Mouse (Mus musculus) cerebellum, adult 11 months (tissue): Measurements from ENCODE around the gene 3110021N24Rik.

Experiments
- DNase-seq: peaks from one replicate; pipeline ENCODE4 v3.0.0; 2022

Gene 3110021N24Rik

GRCm38 (mm10) chr4:108798083-108798830 lies 78.8 kb downstream of the 3110021N24Rik start:
- DNase-seq = peak; percentile 50

- no peak for DNase-seq
These were observed 84.1 kb downstream of the 3110021N24Rik start for GRCm38 (mm10) chr4:108803535-108803934.

- no peak for DNase-seq
These were observed 91.7 kb downstream of the 3110021N24Rik start for GRCm38 (mm10) chr4:108811142-108811541.

GRCm38 (mm10) chr4:108811550-108811949 lies 92.1 kb downstream of the 3110021N24Rik start:
- DNase-seq = no peak

GRCm38 (mm10) chr4:108825677-108826076 lies 106.2 kb downstream of the 3110021N24Rik start:
- no peak for DNase-seq

- DNase-seq = no peak
These were observed 106.6 kb downstream of the 3110021N24Rik start for GRCm38 (mm10) chr4:108826096-108826495.

- DNase-seq = no peak
These were observed 107.2 kb downstream of the 3110021N24Rik start for GRCm38 (mm10) chr4:108826643-108827042.

GRCm38 (mm10) chr4:108830698-108831097 lies 111.2 kb downstream of the 3110021N24Rik start:
- DNase-seq = no peak
